Mouse (Mus musculus) gastrocnemius, postnatal 10 days (tissue): ENCODE data around the gene Psg19. TPM values are rescaled to one million over a fixed set of nuclear protein-coding genes. Genes with fewer than 3 reads are reported as not detected.
A peak's percentile ranks its signal among the peaks of the same experiment; 100 is the strongest.
"Not testable (repeated sequence)": the region's sequence is repeated elsewhere in the genome, so short reads cannot be mapped to it uniquely, and the experiment has no call there.

Experiments
- DNase-seq: peaks from one replicate; pipeline ENCODE4 v3.0.0; 2021; ENCODE audit warnings: mixed read lengths
- long read RNA-seq, 2 experiments: library from polyadenylated mRNA; stranded (forward); transcript quantifications; one replicate each; pipeline ENCODE4 v2.0.0; 2021
- total RNA-seq, 2 experiments: library from RNA; stranded (reverse); gene quantifications; 2 replicates each; pipeline ENCODE4 v1.2.3; 2021

Psg19 gene
- not detected for total RNA-seq
- long read RNA-seq, experiment 1, result 0 reads
- long read RNA-seq, experiment 2, result 0 reads

GRCm38 (mm10) chr7:18798420-18798819 is at the start of gene Psg19:
Psg19 (minus strand) TSS chr7:18798520.
- DNase-seq, result no peak

- no peak for DNase-seq
These were observed 46.5 kb upstream of the Psg19 start for GRCm38 (mm10) chr7:18844811-18845210.

- DNase-seq, result no peak
These were observed 42.9 kb upstream of the Psg19 start for GRCm38 (mm10) chr7:18841174-18841567.

- DNase-seq, result peak; percentile 26
These were observed 42.3 kb upstream of the Psg19 start for GRCm38 (mm10) chr7:18840386-18841173.

GRCm38 (mm10) chr7:18839865-18840264 is 41.5 kb upstream of the Psg19 start, which contains the start of gene Mill2:
Mill2 (plus strand) TSS chr7:18839966.
- no peak for DNase-seq

GRCm38 (mm10) chr7:18832298-18832697 is 34.0 kb upstream of the Psg19 start:
- DNase-seq, result no peak

- no peak for DNase-seq
These were observed 31.2 kb upstream of the Psg19 start for GRCm38 (mm10) chr7:18829545-18829944.

- DNase-seq, result no peak
These were observed 30.3 kb upstream of the Psg19 start for GRCm38 (mm10) chr7:18828592-18828991.

GRCm38 (mm10) chr7:18827792-18828546 is 29.6 kb upstream of the Psg19 start:
- DNase-seq, result no peak

- no peak for DNase-seq
These were observed 23.2 kb upstream of the Psg19 start, which contains the start of gene Psg17 for GRCm38 (mm10) chr7:18821507-18821906. Psg17 (minus strand) TSS chr7:18821607.

- no peak for DNase-seq
These were observed 20.0 kb upstream of the Psg19 start for GRCm38 (mm10) chr7:18818301-18818700.

- no peak for DNase-seq
These were observed 5.2 kb upstream of the Psg19 start for GRCm38 (mm10) chr7:18803526-18803925.

- DNase-seq, result no peak
These were observed 809 bp upstream of the Psg19 start for GRCm38 (mm10) chr7:18799129-18799528.

GRCm38 (mm10) chr7:18790671-18791070 is 7.6 kb downstream of the Psg19 start:
- DNase-seq, result not testable (repeated sequence)

GRCm38 (mm10) chr7:18781301-18781700 is 17.0 kb downstream of the Psg19 start:
- not testable (repeated sequence) for DNase-seq

- no peak for DNase-seq
These were observed 19.0 kb downstream of the Psg19 start for GRCm38 (mm10) chr7:18779337-18779781.

GRCm38 (mm10) chr7:18762885-18763284 is 35.4 kb downstream of the Psg19 start:
- DNase-seq, result not testable (repeated sequence)

- DNase-seq, result not testable (repeated sequence)
These were observed 38.2 kb downstream of the Psg19 start for GRCm38 (mm10) chr7:18760152-18760551.

GRCm38 (mm10) chr7:18749896-18750477 is 48.3 kb downstream of the Psg19 start:
- peak; percentile 44 for DNase-seq

GRCm38 (mm10) chr7:18748994-18749895 is 49.1 kb downstream of the Psg19 start:
- DNase-seq, result no peak

GRCm38 (mm10) chr7:18747420-18747819 is 50.9 kb downstream of the Psg19 start:
- not testable (repeated sequence) for DNase-seq
